Mouse (Mus musculus) megakaryocyte, embryonic 14.5 days (primary cell): ENCODE measurements around the gene Rora.

Source experiments
- FLI1 ChIP-seq: IDR thresholded peaks from 2 replicates; pipeline ENCODE4 v1.6.1; 2012; ENCODE audit warnings: low read length, inconsistent platforms, mixed read lengths
- GATA1 ChIP-seq: IDR thresholded peaks from 3 replicates; pipeline ENCODE4 v1.6.1; 2012; ENCODE audit warnings: mixed read lengths, low read length, inconsistent platforms, borderline replicate concordance

- TF ChIP-seq GATA1 = no peak
- TF ChIP-seq FLI1 = no peak
Measured at GRCm38 (mm10) chr9:68709232-68709631, 55.6 kb downstream of the Rora start.
